Mouse (Mus musculus): ENCODE data around the gene Prdm16. TPM values are rescaled to one million over a fixed set of nuclear protein-coding genes. Genes with fewer than 3 reads are reported as not detected.
A peak's percentile ranks its signal among the peaks of the same experiment; 100 is the strongest.

Gene Prdm16
- total RNA-seq, 1 experiment from 2014 or later: 13.3 TPM

GRCm38 (mm10) chr4:154625710-154626109 is 11.0 kb downstream of the Prdm16 start:
- no peak for ATAC-seq (replicated peaks in 1 of 2; ENCODE audit: insufficient read depth in 1 of 2, low FRiP score in 2 of 2, low TSS enrichment in 1 of 2, low read depth in 1 of 2, poor library complexity in 2 of 2, severe bottlenecking in 2 of 2)

DNA sequence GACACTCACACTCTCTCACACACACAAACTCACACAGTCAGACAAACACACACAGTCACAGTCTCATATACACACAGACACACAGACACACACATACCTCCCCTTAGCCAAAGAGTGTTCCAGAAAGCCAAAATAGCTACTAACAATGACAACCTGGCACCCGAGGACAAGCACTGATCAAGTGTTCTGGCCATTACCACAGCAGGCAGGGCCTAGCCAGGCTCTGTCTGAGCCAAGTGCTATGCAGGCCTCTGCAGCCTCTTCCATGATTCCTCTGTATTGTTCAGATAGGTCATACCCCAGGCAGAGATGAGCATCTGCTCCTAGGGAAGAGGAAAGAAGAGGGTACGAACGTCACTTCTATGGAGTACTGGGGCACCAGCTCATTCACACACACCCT is 13.4 kb downstream of the Prdm16 start:
- ATAC-seq (replicated peaks in 1 of 2; ENCODE audit: insufficient read depth in 1 of 2, low FRiP score in 2 of 2, low TSS enrichment in 1 of 2, low read depth in 1 of 2, poor library complexity in 2 of 2, severe bottlenecking in 2 of 2): no peak

GRCm38 (mm10) chr4:154622521-154622920 is 14.2 kb downstream of the Prdm16 start:
- ATAC-seq (replicated peaks in 1 of 2; ENCODE audit: insufficient read depth in 1 of 2, low FRiP score in 2 of 2, low TSS enrichment in 1 of 2, low read depth in 1 of 2, poor library complexity in 2 of 2, severe bottlenecking in 2 of 2): no peak

- ATAC-seq (replicated peaks in 1 of 2; ENCODE audit: insufficient read depth in 1 of 2, low FRiP score in 2 of 2, low TSS enrichment in 1 of 2, low read depth in 1 of 2, poor library complexity in 2 of 2, severe bottlenecking in 2 of 2): peak; percentile 12 to 64; a peak in 1 of 4 replicates
Measured at GRCm38 (mm10) chr4:154611167-154611566, 25.5 kb downstream of the Prdm16 start.

DNA sequence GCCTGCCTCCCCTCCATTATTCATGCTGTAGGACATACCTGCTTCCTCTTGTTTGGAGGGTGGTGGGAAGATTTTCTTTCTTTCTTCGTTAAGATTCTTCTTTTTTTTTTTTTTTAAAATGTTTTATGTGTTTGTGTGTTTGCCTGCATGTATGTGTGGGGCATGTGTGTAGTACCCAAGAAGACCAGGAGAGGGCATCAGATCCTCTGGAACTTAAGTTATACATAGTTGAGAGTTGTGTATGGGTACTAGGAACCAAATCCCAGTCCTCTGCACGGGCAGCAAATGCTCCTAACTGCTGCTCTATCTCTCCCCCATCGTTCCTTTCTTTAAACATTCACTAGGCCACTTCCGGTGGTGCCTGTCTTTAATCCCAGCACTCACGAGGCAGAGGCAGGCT is 28.9 kb downstream of the Prdm16 start:
- ATAC-seq (replicated peaks in 1 of 2; ENCODE audit: insufficient read depth in 1 of 2, low FRiP score in 2 of 2, low TSS enrichment in 1 of 2, low read depth in 1 of 2, poor library complexity in 2 of 2, severe bottlenecking in 2 of 2): no peak

GRCm38 (mm10) chr4:154604442-154604830 is 32.2 kb downstream of the Prdm16 start:
- ATAC-seq (replicated peaks in 1 of 2; ENCODE audit: insufficient read depth in 1 of 2, low FRiP score in 2 of 2, low TSS enrichment in 1 of 2, low read depth in 1 of 2, poor library complexity in 2 of 2, severe bottlenecking in 2 of 2): no peak

DNA sequence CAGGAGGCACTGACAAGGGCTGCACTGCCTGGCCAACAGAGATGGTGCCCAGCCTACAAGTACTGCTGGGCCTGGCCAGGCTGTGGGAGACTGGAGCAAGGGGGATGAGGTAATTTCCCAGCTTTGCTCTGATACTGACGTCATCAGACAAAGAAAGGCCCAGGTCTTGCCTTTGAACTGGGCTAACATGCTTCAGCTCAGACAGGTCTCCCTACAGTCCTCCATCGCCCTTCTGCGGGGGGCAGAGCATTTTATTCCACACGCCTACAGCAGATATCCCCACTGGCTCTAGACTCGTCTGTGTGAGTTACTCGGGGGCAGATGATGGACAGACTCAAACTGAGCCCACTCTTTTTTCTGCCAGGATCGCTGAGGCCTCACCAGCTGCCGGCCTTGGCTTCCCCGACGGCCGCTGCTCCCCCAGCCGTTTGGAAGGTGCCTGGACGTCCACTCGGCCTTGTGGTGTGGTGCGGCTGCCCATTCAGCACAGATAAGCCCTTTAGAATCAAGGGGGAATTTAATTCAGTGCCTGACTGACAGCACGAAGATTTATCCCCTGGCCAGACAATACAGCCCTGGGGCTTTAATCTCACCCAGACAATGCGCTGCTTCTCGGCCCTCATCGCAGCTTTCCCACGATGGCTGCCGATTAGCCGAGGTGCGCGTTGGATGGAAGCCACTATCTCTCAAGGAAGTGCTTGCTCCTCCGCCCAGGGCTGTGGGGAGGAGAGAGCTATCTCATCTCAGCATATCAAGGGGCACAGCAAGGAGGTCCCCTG is 32.8 kb downstream of the Prdm16 start:
- no peak for ATAC-seq (replicated peaks in 1 of 2; ENCODE audit: insufficient read depth in 1 of 2, low FRiP score in 2 of 2, low TSS enrichment in 1 of 2, low read depth in 1 of 2, poor library complexity in 2 of 2, severe bottlenecking in 2 of 2)

DNA sequence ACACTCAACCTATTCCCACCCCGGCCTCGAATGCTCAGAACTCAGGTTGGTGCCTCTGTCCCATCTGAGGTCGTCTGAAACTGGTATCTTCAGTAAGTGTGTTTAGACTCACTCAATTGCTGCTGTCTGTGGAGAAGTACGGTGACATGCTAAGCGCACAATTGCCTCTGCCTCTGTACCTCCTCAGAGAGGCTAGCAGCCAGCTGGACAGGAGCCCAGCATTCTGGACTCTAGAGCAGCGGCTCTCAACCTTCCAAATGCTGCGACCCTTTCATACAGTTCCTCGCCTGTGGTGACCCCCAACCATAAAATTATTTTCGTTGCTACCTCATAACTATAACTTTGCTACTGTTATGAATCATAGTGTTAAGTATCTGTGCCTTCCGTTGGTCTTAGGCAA is 34.3 kb downstream of the Prdm16 start:
- ATAC-seq (replicated peaks in 1 of 2; ENCODE audit: insufficient read depth in 1 of 2, low FRiP score in 2 of 2, low TSS enrichment in 1 of 2, low read depth in 1 of 2, poor library complexity in 2 of 2, severe bottlenecking in 2 of 2): no peak

GRCm38 (mm10) chr4:154601006-154601405 is 35.7 kb downstream of the Prdm16 start:
- no peak for ATAC-seq (replicated peaks in 1 of 2; ENCODE audit: insufficient read depth in 1 of 2, low FRiP score in 2 of 2, low TSS enrichment in 1 of 2, low read depth in 1 of 2, poor library complexity in 2 of 2, severe bottlenecking in 2 of 2)

- no peak for ATAC-seq (replicated peaks in 1 of 2; ENCODE audit: insufficient read depth in 1 of 2, low FRiP score in 2 of 2, low TSS enrichment in 1 of 2, low read depth in 1 of 2, poor library complexity in 2 of 2, severe bottlenecking in 2 of 2)
Measured at GRCm38 (mm10) chr4:154599977-154600376, 36.7 kb downstream of the Prdm16 start.

DNA sequence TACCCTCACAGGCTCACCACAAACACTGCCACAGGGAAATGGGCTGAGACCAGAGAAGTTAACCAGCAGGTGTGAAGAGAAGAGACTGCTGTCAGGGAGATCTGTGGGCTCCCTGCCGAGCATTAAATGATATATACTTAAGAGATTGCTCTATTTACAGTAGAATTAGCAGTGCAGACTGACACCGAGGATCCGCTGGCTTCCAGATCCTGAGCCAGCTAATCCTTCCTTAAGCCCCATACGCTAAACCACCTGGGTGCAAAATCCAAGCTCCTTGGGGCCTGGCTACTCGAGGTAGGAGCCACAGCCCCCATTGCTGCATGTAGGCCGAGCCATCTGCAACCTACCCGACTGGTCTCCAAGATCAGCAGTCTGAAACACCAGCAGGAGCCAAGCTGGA is 38.3 kb downstream of the Prdm16 start:
- no peak for ATAC-seq (replicated peaks in 1 of 2; ENCODE audit: insufficient read depth in 1 of 2, low FRiP score in 2 of 2, low TSS enrichment in 1 of 2, low read depth in 1 of 2, poor library complexity in 2 of 2, severe bottlenecking in 2 of 2)

GRCm38 (mm10) chr4:154596805-154597204 is 39.9 kb downstream of the Prdm16 start:
- no peak for ATAC-seq (replicated peaks in 1 of 2; ENCODE audit: insufficient read depth in 1 of 2, low FRiP score in 2 of 2, low TSS enrichment in 1 of 2, low read depth in 1 of 2, poor library complexity in 2 of 2, severe bottlenecking in 2 of 2)

DNA sequence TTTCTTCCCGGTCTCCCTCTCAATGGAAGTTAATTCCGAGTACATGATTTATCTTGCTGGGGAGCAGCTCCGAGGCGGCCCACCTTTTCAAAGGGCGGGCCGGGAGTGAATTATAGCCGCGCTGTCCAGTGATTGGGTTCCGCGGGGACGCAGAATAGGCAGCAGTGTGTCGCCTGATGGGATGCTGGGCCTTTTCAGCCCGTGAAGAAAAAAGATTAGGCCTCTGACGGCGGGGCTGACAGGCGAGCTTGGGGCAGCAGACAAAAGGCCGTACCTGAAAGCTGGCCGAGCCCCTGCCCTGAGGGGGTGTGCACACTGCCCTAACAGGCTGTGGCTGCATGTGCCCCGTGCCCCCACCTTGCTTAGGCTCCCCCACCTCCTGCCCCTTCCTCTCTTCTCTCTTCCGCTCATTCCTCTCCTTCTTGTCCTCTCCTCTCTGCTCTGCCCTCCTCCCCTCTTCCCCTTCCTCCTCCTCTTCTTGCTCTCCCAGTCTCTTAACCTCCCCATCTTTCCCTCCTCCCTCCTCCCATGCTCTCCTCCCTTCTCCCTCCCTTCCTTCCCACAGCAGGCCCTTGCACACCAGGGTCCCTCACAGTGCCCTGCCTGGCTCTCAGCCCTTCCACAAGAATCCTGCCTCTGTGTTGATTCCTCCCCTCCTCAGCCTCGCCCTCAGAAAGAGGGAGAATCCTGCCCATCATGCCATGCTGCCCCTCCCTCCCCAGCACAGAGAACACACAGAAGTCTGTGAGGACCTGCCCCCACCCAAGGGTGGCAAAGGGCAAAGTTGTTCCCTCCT is 41.7 kb downstream of the Prdm16 start:
- no peak for ATAC-seq (replicated peaks in 1 of 2; ENCODE audit: insufficient read depth in 1 of 2, low FRiP score in 2 of 2, low TSS enrichment in 1 of 2, low read depth in 1 of 2, poor library complexity in 2 of 2, severe bottlenecking in 2 of 2)

- ATAC-seq (replicated peaks in 1 of 2; ENCODE audit: insufficient read depth in 1 of 2, low FRiP score in 2 of 2, low TSS enrichment in 1 of 2, low read depth in 1 of 2, poor library complexity in 2 of 2, severe bottlenecking in 2 of 2): no peak
Measured at GRCm38 (mm10) chr4:154594116-154594760, 42.4 kb downstream of the Prdm16 start.

GRCm38 (mm10) chr4:154592562-154592961 is 44.1 kb downstream of the Prdm16 start:
- ATAC-seq (replicated peaks in 1 of 2; ENCODE audit: insufficient read depth in 1 of 2, low FRiP score in 2 of 2, low TSS enrichment in 1 of 2, low read depth in 1 of 2, poor library complexity in 2 of 2, severe bottlenecking in 2 of 2): no peak

GRCm38 (mm10) chr4:154590910-154591309 is 45.8 kb downstream of the Prdm16 start:
- no peak for ATAC-seq (replicated peaks in 1 of 2; ENCODE audit: insufficient read depth in 1 of 2, low FRiP score in 2 of 2, low TSS enrichment in 1 of 2, low read depth in 1 of 2, poor library complexity in 2 of 2, severe bottlenecking in 2 of 2)

DNA sequence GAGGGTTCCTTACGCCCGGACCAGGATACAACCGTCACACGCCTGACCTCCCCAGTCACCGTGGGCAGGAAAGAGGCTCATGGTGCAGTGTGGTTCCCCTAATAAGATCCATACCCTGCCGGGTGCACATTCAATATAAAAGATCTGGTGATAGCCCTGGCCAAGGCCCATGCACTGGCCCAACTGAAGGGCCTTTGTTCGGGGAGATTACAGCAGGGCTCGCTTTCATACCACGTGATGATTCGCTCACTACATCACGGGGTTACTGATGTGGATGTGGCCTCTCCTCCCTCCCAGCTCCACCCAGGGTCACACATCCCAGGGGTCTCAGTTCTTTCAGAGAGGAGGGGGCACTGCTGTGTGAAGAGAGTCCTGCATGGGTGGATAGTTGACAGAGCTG is 50.3 kb downstream of the Prdm16 start:
- ATAC-seq (replicated peaks in 1 of 2; ENCODE audit: insufficient read depth in 1 of 2, low FRiP score in 2 of 2, low TSS enrichment in 1 of 2, low read depth in 1 of 2, poor library complexity in 2 of 2, severe bottlenecking in 2 of 2): no peak

DNA sequence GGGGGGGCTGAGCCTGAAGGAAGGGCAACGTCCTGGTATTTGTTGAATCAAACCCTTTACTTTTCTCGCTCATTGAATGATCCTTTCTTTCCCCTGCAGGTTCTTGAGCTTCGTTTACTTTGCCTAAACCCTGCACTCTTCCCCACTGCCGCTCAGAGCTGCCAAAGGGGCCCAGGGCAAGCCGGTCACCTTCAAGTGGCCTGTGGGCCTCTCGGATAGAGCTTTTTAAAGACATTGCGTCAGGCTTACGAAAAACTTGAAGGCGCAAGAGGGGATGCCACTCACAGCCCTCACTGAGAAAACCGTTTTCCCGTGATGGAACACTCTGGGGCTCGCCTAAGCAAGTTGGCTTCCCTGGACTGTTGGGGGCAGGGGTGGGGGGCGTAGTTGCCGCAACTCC is 50.9 kb downstream of the Prdm16 start:
- no peak for ATAC-seq (replicated peaks in 1 of 2; ENCODE audit: insufficient read depth in 1 of 2, low FRiP score in 2 of 2, low TSS enrichment in 1 of 2, low read depth in 1 of 2, poor library complexity in 2 of 2, severe bottlenecking in 2 of 2)
